Mouse (Mus musculus) stomach, postnatal 0 days (tissue): ENCODE data around the gene Tln1.

ENCODE experiments used
- CTCF ChIP-seq: IDR thresholded peaks from 2 replicates; pipeline ENCODE4 v1.5.1; 2016; ENCODE audit warnings: antibody characterized with exemption, low read depth, mild to moderate bottlenecking, moderate library complexity
- EP300 ChIP-seq: optimal IDR thresholded peaks from 2 replicates; pipeline ENCODE3; 2016; ENCODE audit warnings: antibody characterized with exemption

DNA sequence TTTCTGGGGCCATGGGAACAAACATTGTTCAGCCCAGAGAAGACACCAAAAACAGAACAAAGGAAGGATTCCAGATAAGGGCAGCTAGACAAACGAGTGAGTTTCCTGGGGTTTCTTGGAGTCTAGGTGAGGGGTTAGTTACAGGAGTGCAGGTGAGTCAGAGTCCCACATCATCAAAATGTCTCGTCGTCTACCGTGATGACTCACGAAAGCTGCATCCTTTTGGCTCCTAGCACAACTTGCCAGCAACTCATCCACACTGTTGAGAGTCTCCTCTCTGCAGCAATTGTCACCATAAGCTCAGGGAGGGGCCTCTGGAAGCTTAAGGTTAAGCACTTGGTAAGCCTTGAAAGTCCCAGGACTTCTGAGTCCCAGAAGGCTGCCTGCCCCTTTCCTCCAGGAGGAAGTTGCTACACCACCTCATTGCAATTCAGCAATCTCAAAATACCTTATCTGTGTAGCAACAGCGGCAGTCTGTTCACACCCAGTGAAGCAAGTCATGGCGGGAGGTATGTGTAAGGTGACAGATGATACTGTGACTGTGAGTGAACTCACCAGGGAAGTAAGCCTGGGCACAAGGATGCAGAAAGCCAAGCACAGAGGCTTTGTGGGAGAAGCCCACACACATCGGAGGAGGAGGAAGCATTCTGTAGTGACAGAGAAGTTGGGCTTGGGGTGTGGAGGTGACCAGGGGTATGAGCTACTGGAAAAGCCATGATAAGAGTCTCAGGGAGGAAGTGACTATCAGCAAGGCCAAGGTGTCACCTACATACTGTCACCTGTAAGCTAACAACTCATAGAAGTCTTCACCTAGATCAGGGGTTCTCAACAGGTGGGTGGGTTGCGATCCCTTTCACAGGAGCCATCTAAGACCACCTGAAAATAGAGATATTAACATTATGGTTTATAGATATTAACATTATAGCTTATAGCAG is 42.5 kb upstream of the Tln1 start:
- no peak for TF ChIP-seq CTCF
- no peak for TF ChIP-seq EP300
